Mouse (Mus musculus): ENCODE data around the gene Cacnb1.

DNA sequence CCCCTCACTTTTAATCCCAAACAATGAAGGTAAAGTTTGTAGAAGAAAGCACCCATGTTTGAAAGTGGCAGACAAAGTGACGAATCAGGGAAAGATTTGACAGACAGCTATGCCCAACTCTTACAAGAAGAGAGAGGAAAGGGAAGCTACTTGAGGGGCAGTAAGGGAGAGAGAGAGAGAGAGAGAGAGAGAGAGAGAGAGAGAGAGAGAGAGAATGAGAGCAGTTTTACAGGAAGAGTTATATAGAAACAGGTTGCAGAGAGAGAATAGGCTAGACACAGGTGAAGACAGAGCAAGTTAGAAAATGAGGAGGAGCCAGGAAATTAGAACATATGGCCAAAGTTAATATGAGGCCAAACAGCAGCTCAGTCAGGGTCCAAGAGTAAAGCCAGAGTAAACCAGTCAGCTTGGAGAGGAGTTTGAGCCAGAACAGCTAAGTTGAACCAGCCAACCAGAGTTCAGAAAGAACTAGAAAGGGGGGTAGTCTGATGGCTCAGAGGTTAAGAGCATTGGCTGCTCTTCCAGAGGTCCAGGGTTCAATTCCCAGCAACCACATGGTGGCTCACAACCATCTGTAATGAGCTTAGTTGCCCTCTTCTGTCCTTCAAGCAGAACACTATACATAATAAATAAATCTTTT is 70.3 kb downstream of the Cacnb1 start:
- TF ChIP-seq POLR2A (IDR thresholded peaks at IDR 0.05; ENCODE audit: insufficient read depth, low read length) (no peak), CTCF (IDR thresholded peaks at IDR 0.05; ENCODE audit: low read depth, low read length) (no peak), EP300 (IDR thresholded peaks at IDR 0.05; ENCODE audit: insufficient read depth, low read depth, low read length) (no peak)

Data from ES-Bruce4 (cell line).